Mouse (Mus musculus): ENCODE results near the gene Vstm4. TPM values are rescaled to one million over a fixed set of nuclear protein-coding genes. Genes with fewer than 3 reads are reported as not detected.

Gene Vstm4
- total and polyA plus RNA-seq, 3 experiments = not detected

DNA sequence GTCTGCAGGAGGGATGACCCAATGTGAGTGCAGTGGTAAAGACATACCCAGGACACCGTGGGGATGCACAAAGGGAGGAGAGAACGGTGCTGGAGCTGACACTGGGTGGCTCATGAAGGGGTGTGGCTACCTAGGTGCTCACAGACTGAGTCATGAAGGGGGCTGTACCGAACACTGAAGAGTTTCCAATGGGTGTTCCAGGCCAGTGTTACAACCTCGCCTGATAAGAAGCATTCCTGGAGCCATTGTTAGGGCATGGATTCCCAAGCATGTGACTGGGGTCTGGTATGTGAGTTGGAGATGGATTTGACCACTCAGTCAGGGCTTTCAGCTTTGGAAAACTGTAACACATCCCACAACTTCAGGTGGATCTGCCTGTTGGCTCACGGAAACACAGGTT, 15.4 kb downstream of the Vstm4 start:
- Histone ChIP-seq H3K4me3 (replicated peaks in 1 of 3; ENCODE audit: low read depth in 2 of 3, low read length in 2 of 3, poor library complexity in 1 of 3) (no peak overlapping the region), H3K4me1 (ENCODE audit: control insufficient read depth in 1 of 2, insufficient read depth in 2 of 2) (no peaks in the 10 kb centered on the region), H3K9ac (ENCODE audit: insufficient read depth, low read depth) (no peak overlapping the region), H3K36me3 (replicated peaks in 1 of 2; ENCODE audit: control insufficient read depth in 1 of 2, insufficient read depth in 1 of 2, low read length in 1 of 2) (no peaks in the 10 kb centered on the region), H3K27me3 (replicated peaks) (peaks cover 8% of the 10 kb centered on the region), H3K79me2 (replicated peaks; ENCODE audit: control insufficient read depth, extremely low read depth, insufficient read depth, poor library complexity, severe bottlenecking) (no peaks in the 10 kb centered on the region), H3K27ac (ENCODE audit: insufficient read depth, low read depth) (no peak overlapping the region), H3K4me2 (ENCODE audit: insufficient read depth, low read depth, poor library complexity, severe bottlenecking) (no peak overlapping the region), H3K9me3 (replicated peaks; ENCODE audit: low read length) (no peaks in the 10 kb centered on the region)
- dilution Hi-C loops (cut with MboI; ENCODE audit: extremely low pct_ligation_motif_present, extremely low pct_unique_long_range_greater_than_20kb, low sequenced_read_pairs) (no loop called here), in situ Hi-C loops (cut with MboI; ENCODE audit: low pct_ligation_motif_present, low pct_unique_long_range_greater_than_20kb, low sequenced_read_pairs) (no loop called here)
- no peak for TF ChIP-seq MAFK (IDR thresholded peaks at IDR 0.05; ENCODE audit: insufficient replicate concordance, low read length)
- TF ChIP-seq E2F4 (IDR thresholded peaks at IDR 0.05; ENCODE audit: insufficient replicate concordance, low read depth, low read length) = no peak
- no peak for TF ChIP-seq EP300 (IDR thresholded peaks at IDR 0.05; ENCODE audit: low read length)
- no peak for TF ChIP-seq KAT2A (IDR thresholded peaks at IDR 0.05; ENCODE audit: insufficient replicate concordance, low read length)
- no peak for TF ChIP-seq UBTF (IDR thresholded peaks at IDR 0.05; ENCODE audit: low read depth, low read length)
- TF ChIP-seq MEF2A (IDR thresholded peaks at IDR 0.05; ENCODE audit: borderline replicate concordance, low read depth, low read length) = no peak
- no peak for TF ChIP-seq USF2 (conservative IDR thresholded peaks at IDR 0.05; ENCODE audit: low read depth, low read length)
- no peak for TF ChIP-seq MAX (IDR thresholded peaks at IDR 0.05; ENCODE audit: low read length)
- no peak for TF ChIP-seq ZMIZ1 (IDR thresholded peaks at IDR 0.05; ENCODE audit: low read depth, low read length)
- no peak for TF ChIP-seq USF1 (IDR thresholded peaks at IDR 0.05; ENCODE audit: low read depth, low read length)
- DNase-seq (ENCODE audit: extremely low read depth) = no peak

DNA sequence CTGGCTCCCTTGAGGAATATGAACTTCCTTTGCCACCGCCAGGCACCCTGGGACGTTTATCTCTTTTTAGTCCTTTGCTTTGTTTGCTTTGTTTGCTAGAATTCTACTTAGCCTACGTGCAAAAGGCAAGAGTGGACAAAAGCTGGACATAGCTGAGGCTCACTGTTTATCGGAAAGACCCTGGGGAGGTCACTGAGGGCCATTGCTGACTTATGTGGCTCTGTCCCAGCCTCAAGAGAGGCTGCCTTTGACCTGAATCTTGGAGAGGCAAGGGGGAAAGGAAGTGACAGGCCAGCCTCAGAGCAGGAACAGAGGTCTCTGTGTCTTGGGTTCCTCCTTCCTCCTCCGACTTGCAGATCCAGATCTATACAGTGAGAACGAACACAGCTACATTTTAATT, 21.0 kb downstream of the Vstm4 start:
- in situ Hi-C loops (cut with MboI; ENCODE audit: low pct_ligation_motif_present, low pct_unique_long_range_greater_than_20kb, low sequenced_read_pairs) = no loop called here
- no peak for DNase-seq (ENCODE audit: extremely low read depth)
- TF ChIP-seq ZMIZ1 (IDR thresholded peaks at IDR 0.05; ENCODE audit: low read depth, low read length) = no peak
- no peak for TF ChIP-seq MEF2A (IDR thresholded peaks at IDR 0.05; ENCODE audit: borderline replicate concordance, low read depth, low read length)
- no peak for TF ChIP-seq TBP (conservative IDR thresholded peaks at IDR 0.05; ENCODE audit: low read depth, low read length)
- no peak for TF ChIP-seq ZC3H11A (IDR thresholded peaks at IDR 0.05; ENCODE audit: low read depth, low read length)
- no peak for TF ChIP-seq MYC (IDR thresholded peaks at IDR 0.05; ENCODE audit: low read depth, low read length)
- no peak for TF ChIP-seq GABPA (IDR thresholded peaks at IDR 0.05; ENCODE audit: insufficient replicate concordance, low read depth, low read length)
- no peak for TF ChIP-seq CTCF (conservative IDR thresholded peaks at IDR 0.05 in 1 of 2, IDR thresholded peaks at IDR 0.05 in 1 of 2; ENCODE audit: low read depth in 2 of 2, low read length in 2 of 2)
- no peak for TF ChIP-seq CHD2 (IDR thresholded peaks at IDR 0.05; ENCODE audit: low read length)
- no peak for TF ChIP-seq ETS1 (conservative IDR thresholded peaks at IDR 0.05; ENCODE audit: low read depth, low read length)
- no peak for TF ChIP-seq SIN3A (IDR thresholded peaks at IDR 0.05; ENCODE audit: low read length)
- no peak for TF ChIP-seq BHLHE40 (IDR thresholded peaks at IDR 0.05; ENCODE audit: low read depth, low read length)
- no peak for TF ChIP-seq POLR2A (IDR thresholded peaks at IDR 0.05; ENCODE audit: low read depth, low read length)
- TF ChIP-seq MAZ (IDR thresholded peaks at IDR 0.05; ENCODE audit: low read depth, low read length) = no peak
- no peak for TF ChIP-seq POLR2AphosphoS2 (IDR thresholded peaks at IDR 0.05; ENCODE audit: low read depth, low read length)
- TF ChIP-seq UBTF (IDR thresholded peaks at IDR 0.05; ENCODE audit: low read depth, low read length) = no peak
- no peak for TF ChIP-seq RCOR1 (conservative IDR thresholded peaks at IDR 0.05; ENCODE audit: low read depth, low read length)
- no peak for TF ChIP-seq RAD21 (IDR thresholded peaks at IDR 0.05; ENCODE audit: low read depth, low read length)

More for the DNA sequence above, 21.0 kb downstream of the Vstm4 start:
- no peak overlapping the region for H3K4me3 ChIP-seq (replicated peaks in 1 of 3; ENCODE audit: low read depth in 2 of 3, low read length in 2 of 3, poor library complexity in 1 of 3)
- peaks cover 12% of the 10 kb centered on the region for H3K27me3 ChIP-seq (replicated peaks)
- H3K36me3 ChIP-seq (replicated peaks in 1 of 2; ENCODE audit: control insufficient read depth in 1 of 2, insufficient read depth in 1 of 2, low read length in 1 of 2) = no peaks in the 10 kb centered on the region
- H3K79me2 ChIP-seq (replicated peaks; ENCODE audit: control insufficient read depth, extremely low read depth, insufficient read depth, poor library complexity, severe bottlenecking) = no peaks in the 10 kb centered on the region
- H3K9me3 ChIP-seq (replicated peaks; ENCODE audit: low read length) = no peaks in the 10 kb centered on the region
- no peak overlapping the region for H3K4me2 ChIP-seq (ENCODE audit: insufficient read depth, low read depth, poor library complexity, severe bottlenecking)
- no peak overlapping the region for H3K9ac ChIP-seq (ENCODE audit: insufficient read depth, low read depth)
- H3K4me1 ChIP-seq (ENCODE audit: control insufficient read depth in 1 of 2, insufficient read depth in 2 of 2) = no peaks in the 10 kb centered on the region
- H3K27ac ChIP-seq (ENCODE audit: insufficient read depth, low read depth) = no peak overlapping the region
- dilution Hi-C loops (cut with MboI; ENCODE audit: extremely low pct_ligation_motif_present, extremely low pct_unique_long_range_greater_than_20kb, low sequenced_read_pairs) = no loop called here

Data from CH12.LX (cell line).